Mouse (Mus musculus): ENCODE results near the gene Ggt7. TPM values are rescaled to one million over a fixed set of nuclear protein-coding genes. Genes with fewer than 3 reads are reported as not detected.
"Not testable (repeated sequence)": the region's sequence is repeated elsewhere in the genome, so short reads cannot be mapped to it uniquely, and the experiment has no call there.

Ggt7 gene
- polyA plus RNA-seq, 1 experiment from 2014 or later: 5.5 TPM

DNA sequence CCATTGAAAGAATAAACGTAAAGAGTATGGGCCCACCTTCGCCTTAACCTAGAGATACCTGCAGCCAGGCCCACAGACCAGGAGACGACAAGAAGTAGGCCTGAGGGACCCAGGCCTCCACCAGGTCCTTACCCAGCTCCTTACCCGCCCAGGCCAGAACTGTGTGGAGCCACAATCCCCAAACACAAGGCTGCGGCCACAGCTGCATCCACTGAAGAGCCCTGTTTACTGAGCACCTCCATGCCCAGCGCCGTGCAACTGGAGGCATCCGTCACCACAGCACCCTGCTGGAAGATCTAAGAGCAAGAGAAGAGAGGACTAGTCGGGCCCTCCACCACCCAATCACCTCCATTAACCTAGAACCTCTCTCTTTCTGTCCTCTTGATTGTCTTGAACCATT, 12.2 kb downstream of the Ggt7 start:
- 84% methylated on average over 9 of the region's 9 CpGs for WGBS
- Histone ChIP-seq H3K9me3 (no peaks in the 10 kb centered on the region), H3K4me3 (replicated peaks) (no peak overlapping the region), H3K27ac (no peak overlapping the region), H3K36me3 (no peaks in the 10 kb centered on the region), H3K4me1 (replicated peaks) (0 out of 2 replicates have a peak, but pooled peaks cover 6% of the 10 kb centered on the region), H3K27me3 (no peaks in the 10 kb centered on the region), H3K9ac (replicated peaks) (no peak overlapping the region), H3K4me2 (no peak overlapping the region)
- no peak for ATAC-seq (ENCODE audit: insufficient number of reproducible peaks, insufficient read depth, low FRiP score, low TSS enrichment, low read depth)

DNA sequence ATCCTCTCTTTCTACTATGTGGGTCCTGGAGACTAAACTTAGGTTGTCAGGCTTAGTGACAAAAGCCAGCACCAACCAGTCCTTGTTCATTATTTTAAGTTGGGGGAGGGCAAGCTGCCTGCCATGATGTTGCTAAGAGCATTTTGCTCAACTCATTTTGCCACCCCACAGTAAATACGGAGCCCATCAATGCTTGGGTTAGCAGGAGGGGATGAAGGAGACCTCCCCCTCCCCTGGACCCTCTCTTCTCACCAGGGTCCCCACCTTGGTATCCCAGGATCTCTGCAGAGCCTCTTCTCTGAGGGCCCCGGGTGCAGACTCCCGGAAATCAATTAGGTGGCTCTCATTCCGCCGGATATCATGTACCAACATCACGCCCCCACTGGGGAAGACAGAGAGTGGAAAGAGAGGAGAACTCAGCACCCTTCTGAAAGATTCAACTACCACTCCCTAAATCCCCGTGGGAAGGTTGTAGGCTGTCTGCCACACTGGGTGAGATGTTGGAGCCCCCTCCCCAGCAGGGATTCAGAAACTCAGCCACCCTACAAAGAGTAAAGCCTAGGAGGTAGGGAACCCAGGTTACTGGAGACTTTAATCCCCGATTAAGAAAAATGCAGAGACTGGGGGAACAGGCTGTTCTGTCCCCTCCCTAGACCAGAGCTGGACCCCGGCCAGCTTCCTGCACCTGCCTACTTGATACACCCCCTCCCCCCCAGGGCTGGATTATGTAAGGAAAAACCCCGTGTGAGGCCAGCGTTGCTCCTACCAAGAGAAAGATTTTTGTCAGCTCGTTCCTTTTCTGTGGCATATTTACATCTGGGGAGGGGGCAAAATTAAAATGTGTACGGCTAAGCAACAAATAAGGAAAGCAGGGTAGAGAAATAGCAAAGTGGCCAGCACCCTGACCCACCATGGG, 13.3 kb downstream of the Ggt7 start:
- no peak for ATAC-seq (ENCODE audit: insufficient number of reproducible peaks, insufficient read depth, low FRiP score, low TSS enrichment, low read depth)
- WGBS: 62% methylated on average over 13 of the region's 13 CpGs
- Histone ChIP-seq H3K9me3 (no peaks in the 10 kb centered on the region), H3K4me3 (replicated peaks) (no peak overlapping the region), H3K36me3 (no peaks in the 10 kb centered on the region), H3K27me3 (no peaks in the 10 kb centered on the region), H3K27ac (0 out of 2 replicates have a peak overlapping the region, but pooled peaks have one; percentile 17), H3K4me1 (replicated peaks) (0 out of 2 replicates have a peak, but pooled peaks cover 6% of the 10 kb centered on the region), H3K4me2 (no peak overlapping the region), H3K9ac (replicated peaks) (no peak overlapping the region)

DNA sequence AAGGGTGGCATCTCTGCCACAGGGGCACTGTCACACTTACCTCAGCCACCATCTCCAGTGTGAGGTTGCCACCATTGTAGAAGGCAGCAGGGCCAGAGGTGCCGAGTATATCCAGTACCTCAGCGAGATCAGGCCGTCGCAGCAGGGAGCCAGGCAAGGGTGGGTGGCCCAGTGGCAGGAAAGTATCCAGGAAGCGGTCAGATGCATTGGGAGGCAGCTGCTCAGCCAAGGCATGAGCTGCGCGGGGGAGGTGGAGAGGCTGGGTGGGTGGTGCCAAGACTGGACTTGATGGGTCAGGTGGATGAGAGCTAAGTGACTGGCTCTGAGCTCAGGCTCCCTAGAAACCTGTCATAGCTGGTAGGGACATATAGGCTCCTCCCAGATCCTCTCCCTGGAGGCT, 15.4 kb downstream of the Ggt7 start:
- Histone ChIP-seq H3K4me3 (replicated peaks) (no peak overlapping the region), H3K27ac (no peak overlapping the region), H3K9ac (replicated peaks) (no peak overlapping the region), H3K4me1 (replicated peaks) (0 out of 2 replicates have a peak, but pooled peaks cover 6% of the 10 kb centered on the region), H3K9me3 (no peaks in the 10 kb centered on the region), H3K4me2 (no peak overlapping the region), H3K27me3 (no peaks in the 10 kb centered on the region), H3K36me3 (no peaks in the 10 kb centered on the region)
- WGBS: 77% methylated on average over 7 of the region's 7 CpGs
- ATAC-seq (ENCODE audit: insufficient number of reproducible peaks, insufficient read depth, low FRiP score, low TSS enrichment, low read depth): no peak

DNA sequence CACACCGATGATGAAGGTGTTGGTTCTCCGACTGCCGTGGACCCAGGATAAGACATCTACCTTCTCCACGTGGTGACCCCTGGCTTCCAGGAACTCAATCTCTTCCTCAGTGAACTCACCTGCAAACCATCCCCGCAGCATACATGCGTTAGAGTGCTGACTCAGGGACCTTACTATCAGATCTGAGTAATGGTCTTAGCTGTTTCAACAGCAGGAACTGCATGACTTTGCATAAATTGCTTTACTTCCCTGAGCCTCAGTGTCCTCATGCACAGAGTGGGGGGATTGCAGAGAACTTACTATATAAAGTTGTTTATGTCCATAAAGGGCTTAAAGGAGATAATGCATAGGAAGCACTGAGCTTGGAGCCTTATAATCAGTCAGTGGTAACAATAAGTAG, 27.0 kb downstream of the Ggt7 start:
- H3K27ac ChIP-seq: no peak overlapping the region
- H3K4me1 ChIP-seq (replicated peaks): no peaks in the 10 kb centered on the region
- H3K9ac ChIP-seq (replicated peaks): no peak overlapping the region
- 92% methylated on average over 6 of the region's 6 CpGs for WGBS
- H3K27me3 ChIP-seq: no peaks in the 10 kb centered on the region
- no peaks in the 10 kb centered on the region for H3K36me3 ChIP-seq
- no peak for ATAC-seq (ENCODE audit: insufficient number of reproducible peaks, insufficient read depth, low FRiP score, low TSS enrichment, low read depth)
- no peak overlapping the region for H3K4me2 ChIP-seq
- H3K4me3 ChIP-seq (replicated peaks): no peak overlapping the region
- no peaks in the 10 kb centered on the region for H3K9me3 ChIP-seq

DNA sequence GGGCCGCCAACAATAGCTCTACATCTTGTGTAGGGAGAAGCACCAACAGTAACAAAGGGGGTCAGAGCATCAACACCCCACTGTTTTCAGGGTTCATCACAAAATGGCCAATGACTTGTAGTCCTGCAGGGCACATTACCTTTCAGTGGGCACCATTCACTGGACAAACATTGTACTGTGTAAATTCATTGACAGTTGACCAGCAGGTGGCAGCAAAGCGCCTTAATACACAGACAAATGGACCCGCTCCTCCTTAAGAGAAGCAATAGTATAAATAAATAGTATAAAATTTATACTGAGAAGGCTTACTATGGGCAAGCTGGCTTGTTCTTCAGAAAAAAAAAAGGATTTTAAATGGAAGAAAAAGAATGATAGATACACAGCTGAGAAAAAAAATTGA, 36.0 kb downstream of the Ggt7 start:
- WGBS: 49% methylated on average over 3 of the region's 3 CpGs
- Histone ChIP-seq H3K4me3 (replicated peaks) (no peak overlapping the region), H3K27ac (no peak overlapping the region), H3K9me3 (no peaks in the 10 kb centered on the region), H3K4me1 (replicated peaks) (no peaks in the 10 kb centered on the region), H3K27me3 (no peaks in the 10 kb centered on the region), H3K36me3 (no peaks in the 10 kb centered on the region), H3K9ac (replicated peaks) (no peak overlapping the region), H3K4me2 (no peak overlapping the region)
- ATAC-seq (ENCODE audit: insufficient number of reproducible peaks, insufficient read depth, low FRiP score, low TSS enrichment, low read depth): no peak

DNA sequence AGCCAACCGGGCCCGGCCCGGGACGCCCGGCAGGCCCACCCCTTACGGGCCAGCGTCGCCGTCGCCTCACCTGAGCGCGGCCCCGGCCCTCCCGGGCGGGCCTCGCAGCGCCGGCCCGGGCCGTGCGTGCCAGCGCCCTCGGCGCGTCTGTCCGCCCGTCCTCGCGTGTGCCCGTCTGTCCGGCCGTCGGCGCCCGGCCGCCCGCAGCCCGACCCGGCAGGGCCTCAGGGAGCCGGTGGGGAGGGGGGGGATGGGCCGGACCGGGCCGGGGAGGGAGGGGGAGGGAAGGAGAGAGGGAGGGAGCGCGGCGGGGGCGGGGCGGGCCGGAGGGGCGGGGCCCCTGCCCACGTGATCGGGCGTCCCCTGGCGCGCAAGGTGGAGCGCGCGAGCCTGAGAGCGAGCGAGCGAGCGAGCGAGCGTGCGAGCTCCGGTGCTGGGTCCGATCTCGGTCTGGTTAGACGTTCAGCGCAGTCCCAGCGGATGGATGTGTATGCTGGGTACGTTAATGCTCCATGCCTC, 44.4 kb downstream of the Ggt7 start, which contains the start of gene Ncoa6:
Gene Ncoa6, minus strand, starts transcription at position 325 of the 519 bp plus-strand sequence.
- Histone ChIP-seq H3K36me3 (no peaks in the 10 kb centered on the region), H3K4me1 (replicated peaks) (peaks cover 29% of the 10 kb centered on the region), H3K27ac (peak within 1 kb of the TSS; percentile 91), H3K4me2 (peak within 1 kb of the TSS; percentile 72), H3K9ac (replicated peaks) (peak within 1 kb of the TSS; percentile 97), H3K4me3 (replicated peaks) (peak within 1 kb of the TSS; percentile 94), H3K27me3 (no peaks in the 10 kb centered on the region), H3K9me3 (no peaks in the 10 kb centered on the region)
- WGBS: under 1% methylated on average over 49 of the region's 72 CpGs
- peak; percentile 75 for ATAC-seq (ENCODE audit: insufficient number of reproducible peaks, insufficient read depth, low FRiP score, low TSS enrichment, low read depth)

DNA sequence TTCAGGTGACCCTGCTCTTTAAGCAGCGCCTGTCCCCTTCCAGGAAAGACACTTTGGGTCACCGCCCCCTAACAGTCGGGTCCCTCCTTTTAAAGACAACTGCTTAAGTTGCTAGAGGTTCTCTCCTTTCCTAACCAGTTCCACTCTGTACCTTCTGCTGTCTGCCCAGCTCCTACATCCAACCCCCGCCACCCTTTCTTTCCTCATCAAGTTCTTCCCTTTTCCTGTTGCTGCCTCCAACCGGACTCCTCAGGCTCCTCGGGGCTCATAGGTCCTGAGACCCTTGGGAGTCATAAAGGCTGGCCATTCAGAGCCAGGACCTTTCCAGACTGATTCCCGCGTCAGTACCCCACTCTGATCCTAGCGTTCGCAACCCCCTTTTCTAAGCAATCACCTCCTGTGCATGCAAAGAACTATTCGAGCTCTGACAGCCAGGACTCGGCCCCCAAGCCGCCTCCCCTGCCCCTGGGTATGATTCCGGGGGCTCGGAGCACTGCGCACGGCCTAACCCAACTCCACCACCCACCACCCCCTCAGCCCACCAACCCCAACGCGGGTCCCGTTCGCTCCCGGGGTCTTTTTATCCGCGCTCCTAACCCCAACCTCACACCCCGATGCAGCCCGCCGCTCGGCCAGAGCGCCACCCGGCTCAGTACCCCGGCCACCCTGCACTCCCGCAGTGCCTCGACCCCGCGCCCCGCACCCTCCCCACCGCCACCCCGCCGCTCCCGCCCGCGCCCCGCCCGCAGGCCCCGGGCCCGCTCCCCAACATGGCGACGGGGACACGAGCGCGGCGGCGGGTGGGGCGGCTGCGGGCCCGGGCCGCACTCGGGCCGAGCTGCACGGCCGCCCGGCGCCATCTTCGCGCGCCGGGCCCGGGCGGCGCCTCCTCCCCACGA, 45.1 kb downstream of the Ggt7 start:
- Histone ChIP-seq H3K4me3 (replicated peaks) (peak overlapping the region; percentile 94), H3K4me1 (replicated peaks) (peaks cover 29% of the 10 kb centered on the region), H3K9ac (replicated peaks) (peak overlapping the region; percentile 97), H3K27me3 (no peaks in the 10 kb centered on the region), H3K4me2 (peak overlapping the region; percentile 72), H3K9me3 (no peaks in the 10 kb centered on the region), H3K36me3 (no peaks in the 10 kb centered on the region), H3K27ac (peak overlapping the region; percentile 91)
- WGBS: under 1% methylated on average over 62 of the region's 71 CpGs
- peak; percentile 39 for ATAC-seq (ENCODE audit: insufficient number of reproducible peaks, insufficient read depth, low FRiP score, low TSS enrichment, low read depth)

DNA sequence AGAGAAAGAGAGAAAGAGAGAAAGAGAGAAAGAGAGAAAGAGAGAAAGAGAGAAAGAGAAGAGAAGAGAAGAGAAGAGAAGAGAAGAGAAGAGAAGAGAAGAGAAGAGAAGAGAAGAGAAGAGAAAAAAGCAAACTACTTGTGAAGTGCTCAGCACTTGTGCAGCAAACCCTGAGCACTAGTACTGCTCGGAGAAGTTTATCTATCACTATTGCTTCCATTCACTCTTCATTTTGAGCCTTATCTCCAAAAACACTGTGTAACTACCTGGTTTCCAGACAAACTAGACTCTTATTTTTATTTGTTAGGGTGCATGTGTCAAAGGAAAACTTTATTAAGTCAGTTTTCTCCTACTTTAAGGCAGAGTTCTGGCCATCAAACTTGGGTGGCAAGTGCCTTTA, 51.2 kb downstream of the Ggt7 start:
- 100% methylated on average over 1 of the region's 1 CpGs for WGBS
- ATAC-seq (ENCODE audit: insufficient number of reproducible peaks, insufficient read depth, low FRiP score, low TSS enrichment, low read depth): no peak
- Histone ChIP-seq H3K4me2 (no peak overlapping the region), H3K4me1 (replicated peaks) (peaks cover 17% of the 10 kb centered on the region), H3K27me3 (no peaks in the 10 kb centered on the region), H3K9ac (replicated peaks) (no peak overlapping the region), H3K27ac (no peak overlapping the region), H3K4me3 (replicated peaks) (no peak overlapping the region), H3K36me3 (peaks cover 4% of the 10 kb centered on the region; the same call in 1 of the 2 replicates), H3K9me3 (no peaks in the 10 kb centered on the region)

DNA sequence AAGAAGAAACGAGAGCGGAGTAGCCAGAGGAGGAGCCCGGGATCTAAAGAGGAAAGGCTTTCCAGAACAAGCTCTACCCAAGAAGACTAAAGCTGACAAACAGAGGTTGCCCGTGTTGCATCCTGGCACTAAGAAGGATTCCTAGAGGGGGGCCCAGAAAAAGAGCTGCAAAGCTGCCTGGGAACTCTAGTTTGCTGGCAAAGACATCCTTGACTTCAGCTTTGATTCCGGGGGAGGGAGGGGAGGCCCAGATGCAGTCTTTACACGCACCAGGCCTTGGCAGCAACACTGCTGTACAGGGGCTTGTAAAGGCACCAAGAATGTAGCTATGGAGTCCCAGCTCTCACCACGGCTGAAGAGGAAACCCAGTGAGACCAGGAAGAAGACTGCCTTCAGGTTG, 64.4 kb downstream of the Ggt7 start:
- Histone ChIP-seq H3K36me3 (peaks cover 6% of the 10 kb centered on the region), H3K9ac (replicated peaks) (no peak overlapping the region), H3K9me3 (no peaks in the 10 kb centered on the region), H3K4me1 (replicated peaks) (no peaks in the 10 kb centered on the region), H3K27ac (no peak overlapping the region), H3K27me3 (no peaks in the 10 kb centered on the region), H3K4me3 (replicated peaks) (no peak overlapping the region), H3K4me2 (no peak overlapping the region)
- no peak for ATAC-seq (ENCODE audit: insufficient number of reproducible peaks, insufficient read depth, low FRiP score, low TSS enrichment, low read depth)
- 85% methylated on average over 7 of the region's 7 CpGs for WGBS

DNA sequence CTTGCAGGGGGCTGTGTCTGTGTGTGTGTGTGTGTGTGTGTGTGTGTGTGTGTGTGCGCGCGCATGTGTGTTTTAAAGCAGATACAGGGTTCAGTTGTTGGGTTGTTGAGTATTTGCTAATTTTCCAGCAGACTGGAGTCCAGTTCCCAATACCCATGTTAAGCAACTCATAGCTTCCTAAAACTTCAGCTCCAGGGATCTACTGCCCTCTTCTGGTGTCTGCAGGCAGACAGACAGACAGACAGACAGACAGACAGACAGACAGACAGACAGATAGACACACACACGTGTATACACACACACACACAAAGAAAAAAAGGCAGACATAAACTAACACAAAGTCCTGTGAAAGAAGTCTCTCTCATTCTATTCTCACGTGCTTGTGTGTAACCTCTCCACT, 66.8 kb downstream of the Ggt7 start:
- Histone ChIP-seq H3K4me1 (replicated peaks) (no peaks in the 10 kb centered on the region), H3K27me3 (no peaks in the 10 kb centered on the region), H3K9ac (replicated peaks) (no peak overlapping the region), H3K4me2 (no peak overlapping the region), H3K9me3 (no peaks in the 10 kb centered on the region), H3K36me3 (peaks cover 6% of the 10 kb centered on the region), H3K27ac (no peak overlapping the region), H3K4me3 (replicated peaks) (no peak overlapping the region)
- ATAC-seq (ENCODE audit: insufficient number of reproducible peaks, insufficient read depth, low FRiP score, low TSS enrichment, low read depth): no peak
- 88% methylated on average over 5 of the region's 5 CpGs for WGBS

DNA sequence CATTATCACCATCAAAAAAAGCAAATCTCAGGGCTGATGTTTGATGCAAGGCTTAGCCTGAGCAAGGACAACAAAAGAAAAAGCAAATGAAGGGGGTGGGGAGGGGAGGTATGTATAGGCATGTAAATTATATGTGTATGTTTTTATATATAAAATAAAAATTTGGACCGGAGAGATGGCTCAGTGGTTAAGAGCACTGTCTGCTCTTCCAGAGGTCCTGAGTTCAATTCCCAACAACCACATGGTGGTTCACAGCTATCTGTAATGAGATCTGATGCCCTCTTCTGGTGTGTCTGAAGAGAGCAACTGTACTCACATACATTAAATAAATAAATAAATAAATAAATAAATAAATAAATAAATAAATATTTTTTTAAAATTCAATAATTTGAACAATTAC, 70.1 kb downstream of the Ggt7 start:
- H3K9me3 ChIP-seq; H3K4me3 ChIP-seq (replicated peaks); H3K36me3 ChIP-seq; H3K9ac ChIP-seq (replicated peaks); ATAC-seq (ENCODE audit: insufficient number of reproducible peaks, insufficient read depth, low FRiP score, low TSS enrichment, low read depth); H3K27me3 ChIP-seq; H3K4me1 ChIP-seq (replicated peaks); H3K27ac ChIP-seq; H3K4me2 ChIP-seq: not testable (repeated sequence)
- WGBS: 97% methylated on average over 1 of the region's 1 CpGs
